Mouse (Mus musculus) embryonic facial prominence, embryonic 13.5 days (tissue): ENCODE data around the gene Gm9767. TPM values are rescaled to one million over a fixed set of nuclear protein-coding genes. Genes with fewer than 3 reads are reported as not detected.

ENCODE experiments used
- ATAC-seq: fragments of 200-750 bp; cut with Nextera tagmentation; 2 replicates; pipeline ENCODE4 v1.8.0; 2017; ENCODE audit warnings: low read depth; ENCODE audit not compliant: insufficient number of reproducible peaks, insufficient read depth, low FRiP score, low TSS enrichment
- H3K27ac ChIP-seq: fragments of 300-500 bp; sonication (generic); 2 replicates; pipeline ENCODE4 v1.5.1; 2015; ENCODE audit warnings: moderate library complexity, mild to moderate bottlenecking, inconsistent platforms
- H3K27me3 ChIP-seq: fragments of 300-500 bp; sonication (generic); 2 replicates; pipeline ENCODE4 v1.6.1; 2015; ENCODE audit warnings: mild to moderate bottlenecking, inconsistent platforms
- H3K36me3 ChIP-seq: fragments of 300-500 bp; sonication (generic); 2 replicates; pipeline ENCODE4 v1.6.1; 2015; ENCODE audit warnings: mild to moderate bottlenecking, inconsistent platforms
- H3K4me1 ChIP-seq: fragments of 300-500 bp; sonication (generic); 2 replicates; pipeline ENCODE4 v1.6.1; 2015; ENCODE audit warnings: inconsistent platforms
- H3K4me2 ChIP-seq: fragments of 300-500 bp; sonication (generic); 2 replicates; pipeline ENCODE4 v1.6.1; 2015; ENCODE audit warnings: moderate library complexity, mild to moderate bottlenecking, inconsistent platforms
- H3K4me3 ChIP-seq: fragments of 300-500 bp; sonication (generic); 2 replicates; pipeline ENCODE4 v1.5.1; 2015; ENCODE audit warnings: mild to moderate bottlenecking, inconsistent platforms
- H3K9ac ChIP-seq: fragments of 300-500 bp; sonication (generic); 2 replicates; pipeline ENCODE4 v1.6.1; 2015; ENCODE audit warnings: mild to moderate bottlenecking, inconsistent platforms
- H3K9me3 ChIP-seq: fragments of 300-500 bp; sonication (generic); 2 replicates; pipeline ENCODE4 v1.6.1; 2016; ENCODE audit warnings: inconsistent platforms
- WGBS: fragments of 180-500 bp; shearing (Covaris S2); methylation state at CpG from one replicate; pipeline ENCODE4 v1.1.7; 2015; ENCODE audit warnings: mixed read lengths; 5-methylcytosine and 5-hydroxymethylcytosine counted together
- polyA plus RNA-seq: library from polyadenylated mRNA; unstranded; fragments of >200 nt; fragmentation: Nextera tagmentation; extraction: Ambion mirVana; gene quantifications from 2 replicates; pipeline ENCODE4 v1.2.1, GENCODE M21; 2015

Gm9767 gene
- 0.59 and 0.95 TPM in 2 replicates for polyA plus RNA-seq

- H3K9me3 ChIP-seq, result no peaks in the 10 kb centered on the region
- H3K4me2 ChIP-seq, result peak within 1 kb of the TSS; percentile 93
- peak within 1 kb of the TSS; percentile 79 for H3K9ac ChIP-seq
- no peaks in the 10 kb centered on the region for H3K36me3 ChIP-seq
- WGBS, result 2% methylated on average over 52 of the region's 52 CpGs
- peaks cover 9% of the 10 kb centered on the region; the same call in 1 of the 2 replicates for H3K4me1 ChIP-seq
- peaks cover 9% of the 10 kb centered on the region for H3K27me3 ChIP-seq
- peak within 1 kb of the TSS; percentile 28; the same call in 1 of the 2 replicates for H3K27ac ChIP-seq
- ATAC-seq, result no peak
- H3K4me3 ChIP-seq, result peak within 1 kb of the TSS; percentile 68
Measured at GRCm38 (mm10) chr10:26077671-26078481, at the start of gene Gm9767. Gm9767 (plus strand) TSS chr10:26078255.

GRCm38 (mm10) chr10:26034931-26035330, 43.1 kb upstream of the Gm9767 start:
- Histone ChIP-seq H3K4me2 (no peak overlapping the region), H3K4me1 (no peaks in the 10 kb centered on the region), H3K4me3 (no peak overlapping the region), H3K36me3 (no peaks in the 10 kb centered on the region), H3K27me3 (no peaks in the 10 kb centered on the region), H3K9ac (no peak overlapping the region), H3K27ac (no peak overlapping the region), H3K9me3 (no peaks in the 10 kb centered on the region)
- 82% methylated on average over 5 of the region's 5 CpGs for WGBS
- ATAC-seq, result no peak

- WGBS, result 89% methylated on average over 2 of the region's 2 CpGs
- Histone ChIP-seq H3K9ac (no peak overlapping the region), H3K27ac (no peak overlapping the region), H3K4me2 (no peak overlapping the region), H3K4me3 (no peak overlapping the region), H3K27me3 (no peaks in the 10 kb centered on the region), H3K36me3 (no peaks in the 10 kb centered on the region), H3K4me1 (no peaks in the 10 kb centered on the region), H3K9me3 (no peaks in the 10 kb centered on the region)
- ATAC-seq, result no peak
Measured at GRCm38 (mm10) chr10:26051177-26051576, 26.9 kb upstream of the Gm9767 start.

- ATAC-seq, result no peak
- Histone ChIP-seq H3K9me3 (no peaks in the 10 kb centered on the region), H3K4me2 (no peak overlapping the region), H3K27ac (no peak overlapping the region), H3K36me3 (peaks cover 3% of the 10 kb centered on the region; the same call in 1 of the 2 replicates), H3K27me3 (no peaks in the 10 kb centered on the region), H3K4me1 (no peaks in the 10 kb centered on the region), H3K4me3 (no peak overlapping the region), H3K9ac (no peak overlapping the region)
- 89% methylated on average over 3 of the region's 3 CpGs for WGBS
Measured at GRCm38 (mm10) chr10:26059662-26060307, 18.3 kb upstream of the Gm9767 start.

GRCm38 (mm10) chr10:26063071-26063470, 15.0 kb upstream of the Gm9767 start:
- no peak for ATAC-seq
- 93% methylated on average over 4 of the region's 4 CpGs for WGBS

GRCm38 (mm10) chr10:26071986-26072385, 6.1 kb upstream of the Gm9767 start:
- no peak overlapping the region for H3K27ac ChIP-seq
- H3K4me1 ChIP-seq, result peaks cover 3% of the 10 kb centered on the region; the same call in 1 of the 2 replicates
- no peaks in the 10 kb centered on the region for H3K9me3 ChIP-seq
- H3K27me3 ChIP-seq, result no peaks in the 10 kb centered on the region
- H3K9ac ChIP-seq, result no peak overlapping the region
- H3K4me3 ChIP-seq, result no peak overlapping the region
- peaks cover 7% of the 10 kb centered on the region for H3K36me3 ChIP-seq
- no peak for ATAC-seq
- no peak overlapping the region for H3K4me2 ChIP-seq
- WGBS, result 84% methylated on average over 5 of the region's 5 CpGs

More at GRCm38 (mm10) chr10:26063071-26063470, 15.0 kb upstream of the Gm9767 start:
- Histone ChIP-seq H3K9ac (no peak overlapping the region), H3K36me3 (peaks cover 4% of the 10 kb centered on the region; the same call in 1 of the 2 replicates), H3K4me3 (no peak overlapping the region), H3K4me2 (no peak overlapping the region), H3K27me3 (no peaks in the 10 kb centered on the region), H3K27ac (no peak overlapping the region), H3K4me1 (no peaks in the 10 kb centered on the region), H3K9me3 (no peaks in the 10 kb centered on the region)

GRCm38 (mm10) chr10:26076949-26077348, 1.1 kb upstream of the Gm9767 start:
- WGBS, result 74% methylated on average over 9 of the region's 9 CpGs
- peak overlapping the region; percentile 68 for H3K4me3 ChIP-seq
- no peak for ATAC-seq
- H3K27ac ChIP-seq, result no peak overlapping the region
- H3K4me1 ChIP-seq, result peaks cover 9% of the 10 kb centered on the region; the same call in 1 of the 2 replicates
- H3K27me3 ChIP-seq, result peaks cover 9% of the 10 kb centered on the region
- H3K4me2 ChIP-seq, result peak overlapping the region; percentile 93
- H3K9me3 ChIP-seq, result no peaks in the 10 kb centered on the region
- no peak overlapping the region for H3K9ac ChIP-seq
- no peaks in the 10 kb centered on the region for H3K36me3 ChIP-seq

- peak; percentile 80 for ATAC-seq
- WGBS, result under 1% methylated on average over 46 of the region's 46 CpGs
- Histone ChIP-seq H3K4me2 (peak within 1 kb of the TSS; percentile 93), H3K4me1 (peaks cover 9% of the 10 kb centered on the region; the same call in 1 of the 2 replicates), H3K4me3 (peak within 1 kb of the TSS; percentile 68), H3K27me3 (peaks cover 9% of the 10 kb centered on the region), H3K9me3 (no peaks in the 10 kb centered on the region), H3K9ac (peak within 1 kb of the TSS; percentile 79), H3K27ac (peak within 1 kb of the TSS; percentile 28; the same call in 1 of the 2 replicates), H3K36me3 (no peaks in the 10 kb centered on the region)
Measured at GRCm38 (mm10) chr10:26078521-26079142, 577 bp downstream of the Gm9767 start, which contains the start of gene Tmem200a. Tmem200a (minus strand) TSS chr10:26079052.

- ATAC-seq, result no peak
- 70% methylated on average over 3 of the region's 3 CpGs for WGBS
- no peak overlapping the region for H3K4me2 ChIP-seq
Measured at GRCm38 (mm10) chr10:26079678-26080077, 1.6 kb downstream of the Gm9767 start.

GRCm38 (mm10) chr10:26082081-26082480, 4.0 kb downstream of the Gm9767 start:
- Histone ChIP-seq H3K9me3 (no peaks in the 10 kb centered on the region), H3K27ac (no peak overlapping the region), H3K36me3 (no peaks in the 10 kb centered on the region), H3K27me3 (peaks cover 9% of the 10 kb centered on the region), H3K9ac (no peak overlapping the region), H3K4me2 (no peak overlapping the region), H3K4me1 (0 out of 2 replicates have a peak, but pooled peaks cover 6% of the 10 kb centered on the region), H3K4me3 (no peak overlapping the region)
- WGBS, result 63% methylated on average over 4 of the region's 4 CpGs
- ATAC-seq, result no peak

More at GRCm38 (mm10) chr10:26079678-26080077, 1.6 kb downstream of the Gm9767 start:
- Histone ChIP-seq H3K9me3 (no peaks in the 10 kb centered on the region), H3K27me3 (peaks cover 9% of the 10 kb centered on the region), H3K36me3 (no peaks in the 10 kb centered on the region), H3K27ac (no peak overlapping the region), H3K4me3 (no peak overlapping the region), H3K9ac (no peak overlapping the region), H3K4me1 (0 out of 2 replicates have a peak, but pooled peaks cover 6% of the 10 kb centered on the region)

GRCm38 (mm10) chr10:26103330-26103982, 25.4 kb downstream of the Gm9767 start:
- Histone ChIP-seq H3K9ac (no peak overlapping the region), H3K4me1 (no peaks in the 10 kb centered on the region), H3K4me3 (no peak overlapping the region), H3K27ac (no peak overlapping the region), H3K9me3 (no peaks in the 10 kb centered on the region), H3K36me3 (no peaks in the 10 kb centered on the region), H3K27me3 (no peaks in the 10 kb centered on the region), H3K4me2 (no peak overlapping the region)
- WGBS, result 78% methylated on average over 3 of the region's 3 CpGs
- no peak for ATAC-seq
